20 mouse cellular contexts compared by ENCODE assay signal in the genomic region with DNA sequence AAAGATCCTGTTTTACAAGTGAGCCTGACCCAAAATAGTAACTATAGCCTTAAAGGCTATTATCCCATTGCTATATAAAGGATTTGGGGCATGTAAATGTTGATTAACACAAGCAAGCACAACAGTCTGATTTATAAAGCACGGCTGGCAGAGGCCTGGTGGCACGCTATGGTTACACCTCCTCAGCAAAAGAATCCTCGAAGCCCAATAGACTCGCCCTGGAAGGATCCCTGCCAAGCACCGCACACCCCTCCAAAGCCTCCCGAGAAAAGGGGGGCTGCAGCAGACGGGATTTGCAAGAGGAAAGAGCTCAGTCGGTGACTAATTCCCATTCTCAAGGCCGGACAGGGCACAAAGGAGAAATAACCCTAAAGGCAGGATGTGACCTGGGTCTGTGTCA.
A peak's percentile ranks its signal among the peaks of the same experiment; 100 is the strongest.
DNase-seq lines count a peak whose midpoint lies in the region; ATAC-seq lines count a peak whose summit lies in the region.
"Had no signal": no experiment of that assay in that cellular context is flagged by ENCODE, and none has a peak within 500 bp of the region (broad histone marks: within the 10 kb centered on the region; RNA-seq: fewer than 3 reads in every experiment).

No protein-coding gene starts in this region.

- H3K27me3 ChIP-seq in midbrain, embryonic 11.5 days (ENCODE audit: control insufficient read depth, insufficient read depth, low read length), result no peaks in the 10 kb centered on the region
- peaks cover 6% of the 10 kb centered on the region; the same call in 1 of the 2 replicates for H3K27me3 ChIP-seq in midbrain, embryonic 10.5 days (ENCODE audit: low read depth, poor library complexity, severe bottlenecking)
- H3K27me3 ChIP-seq in hindbrain, embryonic 16.5 days (replicated peaks; ENCODE audit: control insufficient read depth, insufficient read depth, low read length), result no peaks in the 10 kb centered on the region
- H3K27me3 ChIP-seq in neural tube, embryonic 14.5 days (ENCODE audit: control insufficient read depth, insufficient read depth, low read length), result no peaks in the 10 kb centered on the region
- H3K27me3 ChIP-seq: heart, embryonic 15.5 days; liver, embryonic 12.5 days; midbrain, embryonic 12.5 days had no signal

- H3K9me3 ChIP-seq in midbrain, embryonic 11.5 days (ENCODE audit: control insufficient read depth, low read length), result no peaks in the 10 kb centered on the region
- no peaks in the 10 kb centered on the region for H3K9me3 ChIP-seq in midbrain, embryonic 10.5 days (replicated peaks)
- H3K9me3 ChIP-seq in hindbrain, embryonic 16.5 days (ENCODE audit: control insufficient read depth, low read length), result no peaks in the 10 kb centered on the region
- no peaks in the 10 kb centered on the region for H3K9me3 ChIP-seq in neural tube, embryonic 14.5 days (ENCODE audit: control insufficient read depth, low read length)
- H3K9me3 ChIP-seq: heart, embryonic 15.5 days; liver, embryonic 12.5 days; midbrain, embryonic 12.5 days had no signal

- ATAC-seq in midbrain, embryonic 11.5 days (ENCODE audit: low FRiP score), result peak; percentile 24; the same call in 1 of the 2 replicates
- ATAC-seq in hindbrain, embryonic 16.5 days, result peak; percentile 63
- ATAC-seq in neural tube, embryonic 14.5 days (ENCODE audit: low read depth), result peak; percentile 82
- ATAC-seq: inflammation-experienced regulatory T-cells, adult 6 months; liver, embryonic 12.5 days; lung, postnatal 0 days had no signal

- H3K4me1 ChIP-seq in midbrain, embryonic 11.5 days (ENCODE audit: control insufficient read depth, insufficient read depth, low read length), result peaks cover 4% of the 10 kb centered on the region
- peaks cover 22% of the 10 kb centered on the region for H3K4me1 ChIP-seq in midbrain, embryonic 10.5 days
- no peaks in the 10 kb centered on the region for H3K4me1 ChIP-seq in hindbrain, embryonic 16.5 days (ENCODE audit: control insufficient read depth, insufficient read depth, low read depth, low read length)
- H3K4me1 ChIP-seq in neural tube, embryonic 14.5 days (ENCODE audit: control insufficient read depth, insufficient read depth, low read length), result no peaks in the 10 kb centered on the region
- H3K4me1 ChIP-seq: heart, embryonic 15.5 days; liver, embryonic 12.5 days had no signal

- WGBS in midbrain, embryonic 11.5 days, result 16% methylated on average over 9 of the region's 9 CpGs
- WGBS in midbrain, embryonic 10.5 days, result 27% methylated on average over 9 of the region's 9 CpGs
- 22% methylated on average over 9 of the region's 9 CpGs for WGBS in hindbrain, embryonic 16.5 days
- whole genome bisulfite sequencing in neural tube, embryonic 14.5 days, result 15% methylated on average over 9 of the region's 9 CpGs

- no peaks in the 10 kb centered on the region for H3K36me3 ChIP-seq in midbrain, embryonic 11.5 days (ENCODE audit: control insufficient read depth, insufficient read depth, low read length)
- H3K36me3 ChIP-seq in midbrain, embryonic 10.5 days, result no peaks in the 10 kb centered on the region
- no peaks in the 10 kb centered on the region for H3K36me3 ChIP-seq in hindbrain, embryonic 16.5 days (ENCODE audit: control insufficient read depth, insufficient read depth, low read length)
- no peaks in the 10 kb centered on the region for H3K36me3 ChIP-seq in neural tube, embryonic 14.5 days (ENCODE audit: control insufficient read depth, insufficient read depth, low read length)
- H3K36me3 ChIP-seq: heart, embryonic 15.5 days; liver, embryonic 12.5 days; midbrain, embryonic 12.5 days had no signal

- peak; percentile 9 for DNase-seq in embryo, embryonic 10 days (ENCODE audit: low spot score)
- no peak for DNase-seq in embryo, embryonic 10.5 days (ENCODE audit: low spot score)
- no peak for DNase-seq in midbrain, embryonic 11.5 days (ENCODE audit: low spot score, missing footprints)
- no peak for DNase-seq in midbrain, embryonic 10.5 days (ENCODE audit: low spot score)
- DNase-seq in spleen, postnatal 14 days (ENCODE audit: low spot score in 2 of 2), result no peak
- no peak for DNase-seq in heart, adult 8-10 months (ENCODE audit: low spot score)
- DNase-seq: cerebellum, postnatal 25 days; gastrocnemius, postnatal 14 days; layer of hippocampus, postnatal 36 days; right cerebral cortex, postnatal 4 days; thymus, postnatal 14 days had no signal

- no peak overlapping the region for H3K27ac ChIP-seq in midbrain, embryonic 11.5 days (ENCODE audit: low read depth, low read length)
- H3K27ac ChIP-seq in midbrain, embryonic 10.5 days (replicated peaks), result no peak overlapping the region; the same call in 1 of the 2 replicates
- no peak overlapping the region for H3K27ac ChIP-seq in hindbrain, embryonic 16.5 days (ENCODE audit: low read depth, low read length)
- H3K27ac ChIP-seq in neural tube, embryonic 14.5 days (ENCODE audit: low read depth, low read length), result no peak overlapping the region
- H3K27ac ChIP-seq: heart, embryonic 15.5 days; kidney, postnatal 0 days; liver, embryonic 12.5 days; midbrain, embryonic 12.5 days had no signal

- no peak overlapping the region for H3K4me2 ChIP-seq in midbrain, embryonic 11.5 days
- H3K4me2 ChIP-seq in hindbrain, embryonic 16.5 days (ENCODE audit: low read length), result no peak overlapping the region
- H3K4me2 ChIP-seq in neural tube, embryonic 14.5 days (ENCODE audit: low read depth, low read length), result no peak overlapping the region
- H3K4me2 ChIP-seq: heart, embryonic 15.5 days; liver, embryonic 12.5 days; midbrain, embryonic 12.5 days had no signal

- H3K9ac ChIP-seq in midbrain, embryonic 11.5 days (ENCODE audit: low read length), result no peak overlapping the region
- no peak overlapping the region for H3K9ac ChIP-seq in hindbrain, embryonic 16.5 days (ENCODE audit: low read depth, low read length)
- H3K9ac ChIP-seq in neural tube, embryonic 14.5 days (replicated peaks; ENCODE audit: low read depth, low read length), result no peak overlapping the region
- H3K9ac ChIP-seq: heart, embryonic 15.5 days; liver, embryonic 12.5 days; midbrain, embryonic 12.5 days had no signal

- no peak overlapping the region for H3K4me3 ChIP-seq in midbrain, embryonic 11.5 days (ENCODE audit: low read depth, low read length)
- no peak overlapping the region for H3K4me3 ChIP-seq in midbrain, embryonic 10.5 days
- H3K4me3 ChIP-seq in hindbrain, embryonic 16.5 days (ENCODE audit: low read length), result no peak overlapping the region
- no peak overlapping the region for H3K4me3 ChIP-seq in neural tube, embryonic 14.5 days (ENCODE audit: low read depth, low read length)
- H3K4me3 ChIP-seq: erythroblast, embryonic 14.5 days; heart, embryonic 15.5 days; liver, embryonic 12.5 days; midbrain, embryonic 12.5 days had no signal

Comparison
In these comparisons a context has a peak if more than half of its experiments do, and no peak if none do; other contexts are left out.
1. ATAC-seq: peak in every context shown above with its lines; median percentile 82 in neural tube, embryonic 14.5 days; 63 in hindbrain, embryonic 16.5 days; 24 in midbrain, embryonic 11.5 days.